Mouse (Mus musculus): ENCODE data around the gene Zdhhc3. TPM values are rescaled to one million over a fixed set of nuclear protein-coding genes. Genes with fewer than 3 reads are reported as not detected.

Zdhhc3 gene
- total and polyA plus RNA-seq, 2 experiments from 2014 or later, result 75.5 to 85.3 TPM

DNA sequence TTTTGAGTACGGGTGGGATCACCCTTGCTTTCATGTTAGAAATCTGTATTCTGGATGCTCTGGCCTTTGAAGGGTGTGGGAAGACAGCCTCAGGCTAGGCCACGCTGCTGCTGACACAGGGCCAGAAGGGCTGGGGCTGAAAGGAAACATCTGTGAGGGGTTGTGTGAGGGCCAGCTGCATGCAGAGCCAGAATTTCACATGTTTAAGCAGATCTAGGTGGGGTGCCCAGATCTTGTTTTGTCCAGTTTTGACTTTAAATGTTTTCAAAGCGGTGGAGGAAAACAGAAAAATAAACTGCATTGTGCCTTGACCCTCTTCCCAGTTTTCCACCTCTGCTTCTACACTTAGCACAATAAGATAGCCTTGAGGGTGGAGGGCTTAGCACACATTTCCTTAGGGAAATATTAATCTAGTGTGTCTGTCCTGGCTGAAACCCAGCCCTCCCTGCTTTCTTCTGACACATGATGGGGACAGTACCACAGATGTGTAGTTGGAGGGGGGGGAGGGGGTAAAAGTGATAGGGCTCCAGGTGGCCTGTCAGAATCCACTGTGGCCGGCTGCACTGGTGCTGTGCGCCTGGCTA is 26.0 kb upstream of the Zdhhc3 start:
- Histone ChIP-seq H3K9me3 (ENCODE audit: low read length) (no peaks in the 10 kb centered on the region), H3K4me2 (ENCODE audit: low read depth) (no peak overlapping the region), H3K9ac (no peak overlapping the region), H3K36me3 (ENCODE audit: insufficient read depth) (peaks cover 56% of the 10 kb centered on the region), H3K27ac (ENCODE audit: low read depth, low read length) (0 out of 2 replicates have a peak overlapping the region, but pooled peaks have one; percentile 29), H3K4me3 (ENCODE audit: low read depth, low read length) (no peak overlapping the region), H3K4me1 (ENCODE audit: insufficient read depth) (no peaks in the 10 kb centered on the region), H3K27me3 (ENCODE audit: insufficient read depth, low read length) (no peaks in the 10 kb centered on the region)
- no peak for TF ChIP-seq CTCF (IDR thresholded peaks at IDR 0.05; ENCODE audit: low read depth)
- WGBS, result 76% methylated on average over 5 of the region's 5 CpGs
- ATAC-seq, result peak; percentile 42; the same call in 1 of the 2 replicates
- no peak for DNase-seq

DNA sequence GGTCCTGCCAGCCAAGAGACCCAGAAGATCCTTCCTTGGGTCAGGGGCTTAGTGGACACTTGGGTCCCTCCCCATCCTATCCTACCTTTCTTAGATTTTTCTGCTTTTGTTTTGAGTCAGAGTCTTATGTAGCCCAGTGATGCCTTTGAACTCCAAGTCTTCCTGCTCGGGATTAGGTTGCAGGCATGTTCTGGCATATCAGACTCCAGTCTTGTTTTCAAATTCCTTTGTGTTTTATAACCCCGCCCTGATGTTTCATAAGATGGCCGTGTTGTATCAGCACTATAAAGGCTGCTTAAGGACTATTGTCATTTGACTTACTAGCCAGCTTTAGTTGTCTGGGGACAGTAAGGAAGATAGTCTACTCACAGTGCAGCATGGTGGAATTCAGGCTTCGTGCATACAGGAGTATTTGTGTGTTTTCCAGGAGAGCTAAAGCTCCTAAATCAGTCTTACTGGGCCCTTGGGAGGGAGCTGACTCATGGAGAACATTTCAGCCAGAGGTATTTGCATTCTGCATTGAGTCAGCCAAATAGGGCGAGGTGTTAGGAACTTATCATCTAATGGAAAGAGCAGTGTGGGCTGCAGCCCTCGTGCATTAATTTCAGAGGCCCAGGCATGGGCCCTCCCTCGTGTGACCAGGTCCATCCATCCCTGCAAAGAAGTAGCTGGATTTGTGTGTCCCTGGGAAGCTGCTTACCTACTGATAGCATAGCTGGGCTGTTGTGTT is 24.1 kb upstream of the Zdhhc3 start:
- DNase-seq, result no peak
- no peaks in the 10 kb centered on the region for H3K9me3 ChIP-seq (ENCODE audit: low read length)
- no peak for TF ChIP-seq CTCF (IDR thresholded peaks at IDR 0.05; ENCODE audit: low read depth)
- ATAC-seq, result no peak
- H3K4me1 ChIP-seq (ENCODE audit: insufficient read depth), result no peaks in the 10 kb centered on the region
- peaks cover 74% of the 10 kb centered on the region for H3K36me3 ChIP-seq (ENCODE audit: insufficient read depth)
- no peaks in the 10 kb centered on the region for H3K27me3 ChIP-seq (ENCODE audit: insufficient read depth, low read length)
- H3K27ac ChIP-seq (ENCODE audit: low read depth, low read length), result no peak overlapping the region
- no peak overlapping the region for H3K9ac ChIP-seq
- H3K4me2 ChIP-seq (ENCODE audit: low read depth), result no peak overlapping the region
- 93% methylated on average over 7 of the region's 7 CpGs for WGBS
- H3K4me3 ChIP-seq (ENCODE audit: low read depth, low read length), result no peak overlapping the region

DNA sequence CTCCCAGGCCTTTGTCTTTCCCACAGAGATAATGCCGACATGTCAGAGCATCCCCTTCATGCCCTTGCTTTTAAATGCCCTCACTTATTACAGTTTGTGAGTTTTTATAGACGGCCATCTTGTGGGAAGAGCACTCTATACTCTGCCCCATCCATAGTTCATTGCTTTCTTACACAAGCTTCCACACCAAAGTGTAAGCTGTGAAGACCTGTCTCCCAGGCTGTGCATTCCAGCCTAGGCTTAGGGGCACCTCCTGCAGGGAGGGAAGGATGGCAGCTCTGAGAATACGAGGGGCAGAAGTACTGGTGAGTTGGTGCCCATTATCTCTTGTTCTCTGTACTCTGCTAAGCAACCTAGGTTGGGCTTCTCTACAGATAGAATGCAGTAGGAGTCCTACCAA is 20.0 kb upstream of the Zdhhc3 start:
- Histone ChIP-seq H3K36me3 (ENCODE audit: insufficient read depth) (peaks cover 97% of the 10 kb centered on the region), H3K27ac (ENCODE audit: low read depth, low read length) (no peak overlapping the region), H3K4me3 (ENCODE audit: low read depth, low read length) (no peak overlapping the region), H3K4me1 (ENCODE audit: insufficient read depth) (no peaks in the 10 kb centered on the region), H3K27me3 (ENCODE audit: insufficient read depth, low read length) (no peaks in the 10 kb centered on the region), H3K9me3 (ENCODE audit: low read length) (no peaks in the 10 kb centered on the region), H3K9ac (no peak overlapping the region), H3K4me2 (ENCODE audit: low read depth) (no peak overlapping the region)
- no peak for TF ChIP-seq CTCF (IDR thresholded peaks at IDR 0.05; ENCODE audit: low read depth)
- ATAC-seq (no peak), DNase-seq (no peak)
- 90% methylated on average over 3 of the region's 3 CpGs for WGBS

DNA sequence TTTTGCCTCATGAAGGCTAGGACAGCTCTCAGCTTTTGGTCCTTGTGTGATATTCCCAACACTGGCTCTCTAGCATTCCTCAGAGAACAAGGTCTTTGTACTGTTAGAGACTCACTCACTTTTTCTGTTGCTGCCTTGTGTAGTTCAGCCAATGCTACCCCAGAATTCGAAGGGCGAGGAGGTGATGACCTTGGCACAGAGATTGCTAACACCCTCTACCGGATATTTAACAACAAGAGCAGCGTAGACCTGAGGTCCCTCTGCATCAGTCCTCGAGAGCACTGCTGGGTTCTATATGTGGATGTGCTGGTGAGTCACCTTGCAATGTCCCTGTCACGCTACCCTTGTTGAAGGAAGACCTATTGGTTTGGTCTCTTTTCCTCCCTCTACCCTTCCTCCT is 14.7 kb upstream of the Zdhhc3 start:
- Histone ChIP-seq H3K4me1 (ENCODE audit: insufficient read depth) (no peaks in the 10 kb centered on the region), H3K27me3 (ENCODE audit: insufficient read depth, low read length) (no peaks in the 10 kb centered on the region), H3K9ac (no peak overlapping the region), H3K4me2 (ENCODE audit: low read depth) (no peak overlapping the region), H3K9me3 (ENCODE audit: low read length) (no peaks in the 10 kb centered on the region), H3K36me3 (ENCODE audit: insufficient read depth) (peaks cover 68% of the 10 kb centered on the region), H3K4me3 (ENCODE audit: low read depth, low read length) (no peak overlapping the region), H3K27ac (ENCODE audit: low read depth, low read length) (no peak overlapping the region)
- WGBS, result 97% methylated on average over 6 of the region's 6 CpGs
- DNase-seq (no peak), ATAC-seq (no peak)
- TF ChIP-seq CTCF (IDR thresholded peaks at IDR 0.05; ENCODE audit: low read depth), result no peak

DNA sequence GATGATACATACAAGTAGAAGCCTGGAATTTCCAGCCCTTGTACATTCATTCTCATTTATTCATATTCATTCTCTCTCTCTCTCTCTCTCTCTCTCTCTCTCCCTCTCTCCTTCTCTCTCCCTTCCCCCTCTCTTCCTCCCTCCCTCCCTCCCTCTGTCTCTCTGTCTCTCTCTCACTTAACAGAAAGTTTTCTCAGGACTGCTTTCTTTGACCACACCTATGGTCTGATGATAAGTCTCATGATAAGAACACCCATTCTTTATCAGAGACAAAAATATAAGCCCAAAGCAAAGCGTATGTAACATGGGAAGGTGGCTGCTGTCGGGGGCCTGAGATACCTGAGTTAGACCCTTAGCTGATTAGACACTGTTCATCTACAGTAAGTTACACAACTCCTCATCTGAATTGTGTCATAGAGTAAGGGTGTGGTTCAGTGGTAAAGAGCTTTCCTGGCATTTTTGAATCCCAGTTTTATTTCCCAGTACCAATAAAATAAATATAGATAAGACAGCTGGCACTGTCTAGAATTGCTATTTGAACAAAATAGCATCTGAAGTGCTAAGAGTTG is 11.5 kb upstream of the Zdhhc3 start:
- H3K4me2 ChIP-seq (ENCODE audit: low read depth), result no peak overlapping the region
- TF ChIP-seq CTCF (IDR thresholded peaks at IDR 0.05; ENCODE audit: low read depth), result no peak
- H3K4me3 ChIP-seq (ENCODE audit: low read depth, low read length), result no peak overlapping the region
- H3K27me3 ChIP-seq (ENCODE audit: insufficient read depth, low read length), result no peaks in the 10 kb centered on the region
- no peaks in the 10 kb centered on the region for H3K9me3 ChIP-seq (ENCODE audit: low read length)
- ATAC-seq, result no peak
- H3K27ac ChIP-seq (ENCODE audit: low read depth, low read length), result no peak overlapping the region
- DNase-seq, result no peak
- H3K4me1 ChIP-seq (ENCODE audit: insufficient read depth), result no peaks in the 10 kb centered on the region
- no peak overlapping the region for H3K9ac ChIP-seq
- 95% methylated on average over 2 of the region's 2 CpGs for WGBS
- peaks cover 64% of the 10 kb centered on the region for H3K36me3 ChIP-seq (ENCODE audit: insufficient read depth)

DNA sequence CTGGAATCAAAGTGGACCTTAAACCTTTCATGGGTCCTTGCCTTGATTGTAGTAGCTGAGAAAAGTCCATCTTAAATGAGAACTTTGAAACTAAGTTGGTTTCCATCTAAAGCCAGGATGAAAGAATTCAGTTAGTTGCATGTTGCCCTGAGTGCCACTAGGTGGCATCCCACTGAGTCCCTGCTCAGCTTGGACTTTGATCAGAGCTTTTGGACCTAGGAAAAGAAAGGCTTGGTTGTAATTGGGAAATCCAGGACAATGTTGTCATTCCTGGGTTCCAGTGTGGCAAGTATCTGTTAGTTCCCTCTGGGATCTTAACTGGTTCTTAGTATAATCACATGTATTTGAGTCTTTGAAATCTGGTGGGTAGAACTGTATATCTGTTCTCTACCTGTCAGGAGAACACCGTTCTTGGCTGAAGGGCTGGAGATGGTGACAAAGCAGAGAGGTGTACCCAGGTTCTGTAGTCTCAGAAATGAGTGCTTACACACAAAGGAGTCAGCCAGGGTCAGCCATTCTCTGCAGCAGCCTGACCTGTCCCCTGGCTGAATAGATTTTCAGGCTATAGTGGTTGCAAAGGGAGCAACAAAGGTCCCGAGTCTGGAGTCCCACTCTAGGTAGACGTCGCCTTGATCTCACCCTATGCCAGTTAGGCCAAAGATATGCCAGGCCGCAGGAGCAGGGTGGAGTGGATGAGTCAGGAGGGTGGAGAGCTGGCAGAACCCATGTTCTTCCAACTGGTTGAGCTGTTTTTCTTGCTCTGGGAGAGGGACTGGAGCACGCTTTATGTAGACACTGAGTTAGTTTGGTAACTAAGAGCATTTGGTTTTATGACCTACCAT is 10.8 kb upstream of the Zdhhc3 start:
- Histone ChIP-seq H3K4me2 (ENCODE audit: low read depth) (no peak overlapping the region), H3K36me3 (ENCODE audit: insufficient read depth) (peaks cover 64% of the 10 kb centered on the region)
- no peak for ATAC-seq

More for the DNA sequence above, 10.8 kb upstream of the Zdhhc3 start:
- TF ChIP-seq CTCF (IDR thresholded peaks at IDR 0.05; ENCODE audit: low read depth), result peak; percentile 77
- Histone ChIP-seq H3K27ac (ENCODE audit: low read depth, low read length) (no peak overlapping the region), H3K9me3 (ENCODE audit: low read length) (no peaks in the 10 kb centered on the region), H3K27me3 (ENCODE audit: insufficient read depth, low read length) (no peaks in the 10 kb centered on the region), H3K4me1 (ENCODE audit: insufficient read depth) (no peaks in the 10 kb centered on the region), H3K9ac (no peak overlapping the region), H3K4me3 (ENCODE audit: low read depth, low read length) (no peak overlapping the region)
- WGBS, result 95% methylated on average over 6 of the region's 6 CpGs
- peak; percentile 32 for DNase-seq

Data from forebrain, postnatal 0 days (tissue).